Mouse (Mus musculus): ENCODE measurements at regions not wholly inside any gene's neighbourhood (a gene's known extent, or its start where the extent isn't known, plus 50 kb on each side); places are given as distances from the start of the nearest gene placed in this dataset. TPM values are rescaled to one million over a fixed set of nuclear protein-coding genes. Genes with fewer than 3 reads are reported as not detected.

DNA sequence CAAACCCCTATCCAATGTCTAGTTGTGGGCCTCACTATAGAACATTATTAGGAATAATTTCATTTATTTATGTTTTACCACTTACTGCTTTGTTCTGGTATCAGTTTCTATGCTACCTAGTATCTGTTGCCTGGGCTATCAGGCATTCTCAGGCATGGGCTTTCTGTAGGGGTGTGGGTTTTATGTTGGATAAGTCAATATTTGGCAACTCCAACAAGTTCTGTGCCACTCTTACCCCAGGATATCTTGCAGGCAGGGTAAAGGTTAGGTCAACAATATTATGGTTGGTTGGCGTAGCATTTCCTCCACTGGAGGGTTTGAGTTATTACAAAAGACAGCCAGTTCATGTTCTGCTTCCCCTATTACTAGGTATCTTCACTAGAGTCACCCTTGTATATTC lies 65.8 kb downstream of the Smim10l1 start:
- Histone ChIP-seq H3K27ac (no peak overlapping the region), H3K4me1 (no peaks in the 10 kb centered on the region), H3K36me3 (no peaks in the 10 kb centered on the region), H3K27me3 (ENCODE audit: low read depth, poor library complexity, severe bottlenecking) (no peaks in the 10 kb centered on the region), H3K4me3 (no peak overlapping the region), H3K9me3 (replicated peaks) (no peaks in the 10 kb centered on the region)
- 72% methylated on average over 1 of the region's 1 CpGs for whole genome bisulfite sequencing
- DNase-seq (ENCODE audit: low spot score), result no peak

DNA sequence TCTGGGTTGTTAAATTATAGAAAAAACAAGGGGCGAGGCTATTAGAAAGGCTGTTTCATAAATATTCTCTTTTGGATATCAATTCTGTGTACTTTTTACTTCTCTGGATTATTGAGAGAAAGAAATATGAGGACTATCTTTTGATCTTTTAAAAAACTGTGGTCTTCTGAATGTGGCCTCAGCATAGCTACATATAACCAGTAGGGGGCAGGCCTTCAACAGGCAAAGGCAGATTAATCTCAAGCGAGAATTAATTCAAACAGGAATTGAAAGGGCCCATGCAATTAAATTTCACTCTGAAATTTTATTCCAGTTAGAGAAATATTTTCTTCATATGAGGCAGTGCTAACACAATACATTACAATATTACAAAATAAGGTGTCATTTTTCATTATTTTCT lies 66.6 kb downstream of the Smim10l1 start:
- no peak overlapping the region for H3K4me3 ChIP-seq
- no peak for DNase-seq (ENCODE audit: low spot score)
- 51% methylated on average over 2 of the region's 2 CpGs for WGBS

GRCm38 (mm10) chr6:133206173-133206572 lies 85.8 kb upstream of the 5530400C23Rik start:
- peak; percentile 45 for DNase-seq (ENCODE audit: low spot score)
- no peaks in the 10 kb centered on the region for H3K36me3 ChIP-seq
- H3K4me1 ChIP-seq, result no peaks in the 10 kb centered on the region
- WGBS, result 9% methylated on average over 3 of the region's 3 CpGs
- no peaks in the 10 kb centered on the region for H3K27me3 ChIP-seq (ENCODE audit: low read depth, poor library complexity, severe bottlenecking)
- H3K4me3 ChIP-seq, result no peak overlapping the region
- H3K9me3 ChIP-seq (replicated peaks), result no peaks in the 10 kb centered on the region
- H3K27ac ChIP-seq, result no peak overlapping the region

More for the DNA sequence above, 66.6 kb downstream of the Smim10l1 start:
- Histone ChIP-seq H3K36me3 (no peaks in the 10 kb centered on the region), H3K27me3 (ENCODE audit: low read depth, poor library complexity, severe bottlenecking) (no peaks in the 10 kb centered on the region), H3K27ac (no peak overlapping the region), H3K9me3 (replicated peaks) (no peaks in the 10 kb centered on the region), H3K4me1 (no peaks in the 10 kb centered on the region)

Small RNAs in the stretch of these regions (microRNA-seq; reads per million reads assigned to microRNA genes)
- not detected for gene Gm23403
- not detected for gene Gm25019

Measured in limb, embryonic 10.5 days (tissue).